Mouse (Mus musculus) A20 (cell line): Measurements from ENCODE around the gene Akt3.

ENCODE experiments used
- DNase-seq: peaks from one replicate; pipeline ENCODE4 v3.0.0-alpha.2; 2011; ENCODE audit warnings: low read depth, low spot score

Gene Akt3

DNA sequence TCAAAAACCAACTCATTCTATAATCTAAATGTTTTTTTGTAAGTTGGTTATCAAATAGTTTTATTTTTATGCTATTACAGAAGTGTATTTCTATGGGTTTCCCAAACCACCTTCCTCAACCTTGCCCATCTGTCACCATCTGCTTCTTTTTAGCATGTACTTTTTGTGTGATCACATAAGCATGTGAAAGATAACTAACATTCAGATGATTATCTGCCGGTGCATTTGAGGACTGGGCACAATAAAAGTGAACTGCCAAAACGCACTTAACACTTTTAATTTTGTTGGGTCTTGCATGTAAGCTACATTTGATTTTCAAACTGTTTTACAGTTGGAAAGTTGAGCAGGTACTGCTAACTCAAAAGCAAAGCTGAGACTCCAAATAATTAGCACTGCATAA is 203.1 kb downstream of the Akt3 start:
- no peak for DNase-seq

DNA sequence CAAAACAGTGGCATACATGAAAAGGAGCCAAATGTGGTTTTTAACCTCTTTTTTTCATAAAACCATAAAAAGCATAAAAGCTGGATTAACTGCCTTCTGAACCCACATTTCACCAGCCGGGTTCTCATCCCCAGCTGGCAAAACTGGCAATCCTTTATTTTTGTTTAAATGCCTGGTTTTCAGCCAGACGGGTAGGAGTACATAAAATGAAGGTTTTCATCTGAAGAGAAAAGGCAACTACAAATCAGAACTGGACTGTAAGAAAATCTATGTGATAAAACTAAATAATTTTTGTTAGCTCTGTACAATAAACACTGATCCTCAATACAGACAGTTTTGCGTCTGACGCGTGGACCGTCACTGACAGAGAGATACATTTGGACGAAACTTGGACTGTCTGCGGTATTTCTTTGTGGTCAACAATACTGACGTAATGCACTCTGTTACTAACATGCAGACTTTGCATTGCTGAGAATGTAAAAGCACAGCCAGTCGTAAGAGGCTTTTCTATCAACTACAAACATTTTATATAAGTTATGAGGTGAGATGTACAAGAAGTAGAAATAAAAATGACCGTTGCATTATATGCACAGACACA is 206.5 kb downstream of the Akt3 start:
- DNase-seq = no peak

DNA sequence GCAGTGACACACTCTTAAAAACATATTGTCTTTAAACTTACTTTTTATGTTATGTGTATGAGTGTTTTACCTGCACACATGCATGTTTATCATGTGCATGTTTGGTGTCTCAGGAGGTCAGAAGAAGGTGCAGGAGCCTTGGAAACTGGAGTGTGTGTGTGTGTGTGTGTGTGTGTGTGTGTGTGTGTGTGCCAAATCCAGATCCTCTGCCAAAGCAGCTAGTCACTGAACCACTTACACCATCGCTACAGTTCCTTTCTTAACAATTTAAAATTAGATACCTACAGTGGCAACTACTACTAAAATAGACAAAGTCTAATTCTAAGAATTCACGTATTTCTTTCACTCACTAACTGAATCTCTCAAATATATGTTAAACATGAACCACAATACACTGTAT is 209.2 kb downstream of the Akt3 start:
- DNase-seq = no peak

DNA sequence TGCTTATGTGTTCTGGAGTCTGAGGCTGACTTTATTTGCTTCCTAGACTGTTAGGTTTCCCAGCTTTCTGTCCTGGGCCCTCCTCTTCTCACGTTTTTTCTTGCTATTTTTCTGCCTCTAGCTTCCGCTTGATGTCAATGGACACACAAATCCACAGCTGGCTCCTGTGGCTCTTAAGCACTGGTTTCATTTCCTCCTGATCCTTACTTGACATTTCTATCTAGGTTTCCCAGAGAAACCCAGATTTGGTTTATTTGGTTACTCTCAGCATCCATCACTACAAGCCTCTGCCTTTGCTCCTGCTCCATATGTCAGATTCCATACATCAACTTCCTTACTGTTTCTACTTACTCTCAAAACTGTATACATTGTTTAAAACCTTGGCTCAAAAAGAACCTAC is 211.0 kb downstream of the Akt3 start:
- DNase-seq = no peak

DNA sequence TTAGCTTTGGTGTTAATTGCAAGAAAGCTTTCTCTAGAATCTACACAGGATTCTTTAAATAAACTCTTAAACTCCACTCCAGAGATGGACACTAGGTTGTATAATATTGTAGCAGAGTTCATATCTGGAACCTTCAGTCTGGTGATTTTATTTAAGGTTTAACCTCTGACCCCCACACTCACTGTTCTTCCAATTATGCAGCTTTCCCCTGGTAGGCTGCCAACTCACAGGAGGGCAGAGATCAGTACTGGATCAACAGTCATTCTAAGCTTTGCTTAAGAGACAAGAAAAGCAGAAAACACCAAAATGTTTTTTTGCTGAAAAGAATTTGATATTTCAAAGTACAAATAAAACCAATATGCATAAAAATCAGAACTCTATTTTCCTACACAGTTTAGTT is 212.1 kb downstream of the Akt3 start:
- DNase-seq = no peak

DNA sequence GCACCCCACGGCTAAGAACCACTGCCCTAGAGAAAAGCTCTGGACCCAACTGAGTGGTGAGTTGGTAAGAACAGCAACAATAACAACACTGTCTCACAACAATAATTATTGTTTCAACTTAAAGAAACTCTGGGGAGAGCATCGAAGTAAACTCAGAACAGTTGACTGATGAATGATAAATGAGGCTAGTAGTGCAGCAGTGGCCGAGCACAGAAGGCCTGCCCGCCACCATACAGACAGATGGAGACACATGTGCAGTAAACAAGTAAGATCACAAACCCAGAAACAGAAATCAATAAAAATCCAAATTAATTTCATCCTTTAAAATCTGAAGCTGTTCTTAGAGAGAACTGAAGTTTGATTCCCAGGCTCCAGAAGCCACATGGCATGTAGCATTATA is 217.9 kb downstream of the Akt3 start:
- no peak for DNase-seq

DNA sequence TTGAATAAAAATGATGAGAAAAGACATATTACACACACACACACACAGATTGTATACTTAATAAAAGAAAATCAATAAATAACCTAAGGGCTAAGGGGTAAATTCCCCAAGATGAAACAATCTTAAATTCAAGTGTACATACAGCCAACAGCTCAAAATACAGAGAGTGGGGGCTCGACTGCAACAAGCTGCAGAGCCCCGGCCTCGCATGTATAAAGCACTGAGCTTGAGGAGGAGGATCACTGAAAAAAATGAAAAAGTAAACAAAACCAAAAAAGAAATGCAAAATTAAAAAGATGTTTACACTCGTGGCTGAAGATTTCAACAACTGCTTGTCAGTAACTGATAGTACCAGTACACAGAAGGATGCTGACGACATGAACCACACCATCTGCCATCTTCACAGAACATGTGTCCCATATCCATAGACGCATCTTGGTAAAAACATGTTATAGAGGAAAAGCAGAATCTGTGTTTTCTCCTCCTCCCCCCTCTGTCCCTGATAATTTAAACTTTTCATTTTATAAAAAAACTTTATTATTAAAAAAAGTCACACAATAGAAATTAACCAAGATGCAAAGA is 218.8 kb downstream of the Akt3 start:
- DNase-seq = no peak

DNA sequence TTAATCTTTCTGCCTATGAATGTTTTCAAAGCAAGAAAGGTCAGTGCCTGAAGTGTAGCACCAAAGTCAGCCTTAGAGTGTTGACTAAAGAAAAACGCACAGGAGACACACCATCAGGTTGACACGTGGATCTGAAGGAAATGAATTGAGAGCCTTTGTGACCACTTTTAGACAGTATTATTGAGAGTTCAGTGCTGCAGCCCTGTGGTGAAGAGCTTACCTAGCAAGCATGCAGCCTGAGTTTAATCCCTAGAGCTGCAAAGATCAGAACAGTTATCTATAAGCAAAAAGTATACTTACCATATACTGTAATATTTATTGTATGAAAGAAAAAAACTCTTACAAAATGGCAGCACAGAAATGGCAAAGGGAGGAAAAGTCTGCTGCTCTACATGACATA is 219.6 kb downstream of the Akt3 start:
- no peak for DNase-seq

DNA sequence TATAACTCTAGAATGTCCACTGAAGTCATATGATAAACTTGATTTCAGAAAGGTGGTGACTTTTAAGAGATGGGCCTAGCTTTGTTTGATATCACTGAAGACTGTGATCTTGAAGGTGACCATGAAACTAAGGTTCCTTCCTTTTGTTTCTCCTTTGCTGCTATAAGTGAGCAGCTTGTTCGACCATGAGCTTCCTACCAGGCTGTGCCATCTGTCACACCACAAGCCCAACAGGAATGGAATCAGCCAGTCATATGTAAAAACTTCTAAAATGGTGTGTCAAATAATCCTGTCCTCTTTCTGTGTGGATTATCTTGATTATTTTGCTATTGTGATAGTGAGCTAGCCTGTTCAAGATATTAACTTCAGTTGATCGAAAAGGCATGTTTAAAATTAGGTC is 222.5 kb downstream of the Akt3 start:
- no peak for DNase-seq

DNA sequence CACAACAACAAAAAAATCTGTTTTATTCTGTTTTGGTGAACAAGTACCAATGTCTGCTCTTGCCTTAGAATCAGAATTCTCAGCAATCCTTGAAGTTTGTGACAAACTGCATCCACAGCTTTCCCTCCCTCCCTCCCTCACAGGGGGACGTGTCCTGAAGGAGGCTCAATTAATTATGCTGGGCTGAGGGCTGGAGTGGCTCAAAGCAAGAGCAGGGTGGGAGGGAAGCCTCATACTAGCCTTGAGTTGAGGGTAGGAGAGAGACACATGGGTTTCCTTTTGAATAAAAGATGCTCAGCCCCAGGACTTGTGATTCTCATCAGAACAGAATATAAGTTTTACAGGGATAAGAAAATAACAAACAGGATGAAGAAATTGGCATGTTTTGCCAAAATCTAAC is 225.8 kb downstream of the Akt3 start:
- no peak for DNase-seq

DNA sequence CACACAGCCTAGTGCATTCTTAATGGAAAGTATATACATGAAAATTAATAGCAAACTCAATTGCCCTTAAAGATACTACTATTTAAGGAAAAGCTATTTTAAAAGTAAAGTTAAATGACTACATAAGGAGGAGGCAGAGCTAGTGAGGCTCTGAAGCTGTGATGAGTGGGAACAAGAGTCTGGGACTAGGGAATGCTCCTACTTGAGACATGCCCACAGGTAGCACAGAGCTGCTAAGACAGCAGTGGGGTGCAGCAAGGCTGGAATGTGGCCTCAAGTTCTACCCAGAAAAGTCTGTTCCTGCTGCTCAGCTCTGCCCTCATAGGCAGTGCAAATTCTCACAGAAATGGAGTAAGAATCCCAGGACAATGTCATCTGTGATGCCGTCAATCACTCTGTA is 226.8 kb downstream of the Akt3 start:
- no peak for DNase-seq

DNA sequence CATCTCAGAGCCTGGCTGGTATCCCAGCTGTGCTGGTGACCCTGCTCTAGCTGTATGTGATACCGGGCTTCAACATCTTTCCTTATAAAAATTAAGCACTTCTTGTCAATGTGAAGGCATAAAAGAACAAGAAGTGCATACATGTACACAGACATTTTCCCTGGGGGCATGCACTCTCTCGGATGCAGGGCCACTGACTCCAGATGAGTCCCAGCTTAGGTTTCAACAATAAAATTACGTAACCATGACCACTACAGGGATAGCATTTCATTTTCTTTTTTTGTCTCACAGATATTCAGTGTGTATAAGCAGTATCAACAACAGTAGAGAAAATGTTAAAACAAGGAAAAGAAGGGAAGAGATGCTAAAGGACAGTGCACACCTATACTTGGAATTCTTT is 227.3 kb downstream of the Akt3 start:
- no peak for DNase-seq

DNA sequence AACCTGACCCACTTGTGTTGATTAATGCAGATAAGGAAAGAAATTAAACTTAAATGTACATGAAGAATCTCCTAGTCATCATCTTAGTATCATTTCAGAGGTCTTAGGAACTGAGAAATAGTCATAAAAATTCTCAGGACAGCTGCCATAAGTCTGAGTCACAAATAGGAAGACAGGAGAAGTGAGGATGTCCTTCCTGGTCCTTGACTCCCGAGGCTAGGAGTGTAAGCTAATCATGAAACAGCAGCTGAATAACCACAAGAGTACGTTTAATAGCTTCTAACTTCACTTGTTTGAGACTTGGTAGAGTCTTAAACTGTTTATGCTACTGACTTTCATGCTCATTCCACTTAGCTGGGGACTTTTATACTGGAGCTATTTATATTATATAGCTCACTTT is 229.0 kb downstream of the Akt3 start:
- no peak for DNase-seq

DNA sequence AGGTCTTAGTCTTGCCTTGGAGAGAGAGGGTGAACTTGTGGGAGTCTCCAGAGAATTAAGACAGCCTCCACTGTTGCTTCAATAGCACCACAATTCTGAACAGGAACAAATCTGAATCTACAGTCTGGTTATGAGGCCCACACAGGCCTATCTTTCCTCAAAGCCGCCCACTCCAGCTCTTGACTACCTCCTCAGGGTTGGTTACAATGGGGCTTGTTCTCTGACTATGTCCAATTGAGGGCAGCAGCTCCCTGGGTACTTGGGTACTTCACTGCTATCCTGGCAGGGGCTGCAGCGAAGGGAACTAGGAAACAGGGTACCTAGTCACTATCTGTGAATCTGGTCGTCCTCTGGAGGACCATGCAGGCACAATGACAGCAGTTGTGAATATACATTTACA is 230.3 kb downstream of the Akt3 start:
- DNase-seq = no peak

DNA sequence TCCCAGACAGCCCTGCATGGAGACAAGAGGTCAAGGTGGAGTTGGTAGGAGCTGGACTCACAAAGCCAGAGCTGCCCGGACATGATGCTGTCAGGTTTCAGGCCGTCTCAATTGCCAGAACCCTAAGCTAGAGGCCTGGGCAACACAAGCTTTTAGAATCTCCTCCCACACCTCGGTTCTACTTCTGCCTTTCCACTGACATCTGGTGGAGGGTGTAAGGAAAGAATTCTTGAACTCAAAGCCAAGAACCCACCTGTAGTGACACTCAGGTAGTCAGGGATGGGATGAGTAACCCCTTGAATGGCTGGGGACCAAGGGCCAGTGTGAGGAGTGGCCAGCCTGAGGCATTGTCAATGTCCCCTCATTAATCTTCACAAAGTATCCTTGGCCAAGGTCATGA is 235.3 kb downstream of the Akt3 start:
- DNase-seq = no peak

DNA sequence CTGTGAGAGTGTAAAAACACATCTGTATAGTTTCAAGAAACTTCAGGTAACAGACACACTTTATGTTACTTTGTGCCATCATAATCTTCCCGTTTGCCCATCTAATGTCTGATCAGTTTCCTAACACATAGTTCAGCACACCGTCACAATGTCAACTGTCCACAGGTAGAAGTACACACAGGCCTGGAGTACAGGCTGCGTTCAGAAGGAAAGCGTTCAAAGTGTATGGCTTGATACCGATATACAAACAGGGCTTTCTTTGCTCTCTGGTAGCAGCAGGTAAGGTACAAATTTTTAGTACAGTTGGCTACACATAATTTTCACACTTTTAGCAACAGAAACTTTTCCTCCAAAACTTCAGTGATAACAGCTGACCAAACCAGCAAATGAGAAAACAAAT is 238.3 kb downstream of the Akt3 start:
- DNase-seq = no peak

DNA sequence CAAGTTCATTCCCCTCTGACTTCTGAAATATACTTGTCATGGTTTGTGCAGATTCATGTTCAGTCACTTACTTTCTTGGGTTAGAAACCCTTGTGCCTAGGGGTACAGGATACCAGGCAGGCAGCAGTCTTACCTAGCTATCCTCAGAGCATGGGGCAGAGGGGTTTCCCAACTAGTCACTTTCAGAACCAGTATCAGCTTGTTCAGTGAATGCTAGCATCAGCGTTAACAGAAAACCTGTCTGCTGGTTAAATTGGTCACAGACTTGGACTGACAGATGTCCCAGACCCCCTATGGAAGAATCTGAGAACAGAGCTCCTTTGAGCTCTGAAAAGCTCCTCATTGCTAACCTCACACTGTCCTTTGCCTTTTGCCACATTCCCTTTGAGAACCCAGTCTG is 239.3 kb downstream of the Akt3 start:
- DNase-seq = no peak

DNA sequence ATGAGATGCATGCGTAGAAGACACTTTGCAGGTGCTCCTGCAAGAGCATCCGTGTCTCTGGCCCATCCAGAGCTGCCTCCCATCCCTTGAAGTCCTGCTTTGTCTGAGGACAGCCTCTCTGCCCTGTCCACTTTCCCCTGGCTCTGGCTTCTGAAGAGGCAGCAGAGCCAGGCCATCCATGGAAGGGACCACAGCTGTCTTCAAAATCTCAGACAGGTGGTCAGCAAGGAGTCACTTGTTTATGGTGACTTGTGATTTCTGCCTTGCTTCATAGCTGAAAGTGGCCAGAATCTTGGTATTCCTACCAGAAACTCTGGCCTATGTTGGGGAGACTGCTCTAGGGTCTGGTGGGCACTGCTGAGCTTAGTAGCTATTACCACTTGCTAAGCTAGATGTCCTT is 241.3 kb downstream of the Akt3 start:
- DNase-seq = no peak

DNA sequence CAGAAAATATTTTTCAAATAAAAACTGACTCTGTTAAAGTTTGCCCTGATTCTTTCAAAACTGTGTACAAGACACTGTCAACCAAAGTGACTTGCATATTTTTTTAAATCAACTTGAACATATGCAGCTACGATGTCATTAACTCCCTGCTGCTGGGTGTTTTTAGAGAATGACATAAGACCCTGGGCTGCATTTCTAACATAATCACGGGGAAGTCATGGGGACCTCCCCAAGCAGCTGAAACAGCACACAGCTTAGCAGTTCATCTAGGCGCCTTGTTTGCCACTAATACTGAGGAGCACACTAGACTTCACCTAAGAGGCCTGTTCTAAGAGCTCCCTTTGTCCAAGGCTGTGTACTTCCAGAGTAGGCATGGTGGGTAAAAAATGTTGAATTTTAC is 242.1 kb downstream of the Akt3 start:
- no peak for DNase-seq

DNA sequence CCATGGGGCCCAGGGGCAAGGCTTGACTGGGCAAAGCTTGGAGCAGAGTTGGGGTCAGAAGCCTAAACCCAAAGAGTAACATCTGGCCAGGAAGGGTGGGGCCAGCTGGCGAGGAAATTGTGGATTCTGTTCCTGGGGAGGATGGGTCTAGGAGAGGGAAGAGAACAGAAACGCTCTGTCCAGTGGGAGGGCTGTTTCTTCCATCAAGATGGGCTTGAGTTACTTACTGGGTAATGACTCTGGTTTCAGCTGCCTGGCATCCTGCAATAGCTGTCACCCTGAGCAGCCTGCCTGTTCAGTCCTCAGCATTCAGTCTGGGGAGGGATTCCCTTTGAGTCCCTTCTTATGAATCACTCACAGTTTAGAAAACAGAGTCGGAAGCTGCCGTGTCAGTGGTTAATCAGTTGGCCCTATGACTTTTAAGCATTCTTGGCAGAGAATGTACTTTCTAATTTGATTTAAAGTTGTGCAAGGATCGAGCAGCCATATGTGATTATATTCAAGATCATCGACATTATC is 243.0 kb downstream of the Akt3 start:
- DNase-seq = no peak

DNA sequence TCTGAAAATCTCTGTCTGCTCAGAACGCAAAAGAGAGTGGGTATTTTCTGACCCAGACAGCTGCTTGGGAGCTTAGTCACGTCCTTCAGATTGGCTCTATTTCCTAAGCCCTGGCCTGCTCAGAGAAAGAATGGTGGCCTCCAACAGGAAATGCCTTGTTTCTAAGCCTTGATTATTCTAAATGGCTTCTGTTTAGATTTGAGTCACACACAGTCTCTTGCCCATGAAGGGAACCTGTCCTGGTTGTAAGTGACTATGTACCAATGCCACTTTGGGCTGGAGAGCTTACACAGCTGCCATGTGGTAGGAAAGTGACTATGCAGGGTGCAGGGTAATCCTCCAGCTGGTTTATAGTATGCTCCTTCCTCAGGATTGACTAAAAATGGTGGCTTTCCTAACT is 243.7 kb downstream of the Akt3 start:
- no peak for DNase-seq

DNA sequence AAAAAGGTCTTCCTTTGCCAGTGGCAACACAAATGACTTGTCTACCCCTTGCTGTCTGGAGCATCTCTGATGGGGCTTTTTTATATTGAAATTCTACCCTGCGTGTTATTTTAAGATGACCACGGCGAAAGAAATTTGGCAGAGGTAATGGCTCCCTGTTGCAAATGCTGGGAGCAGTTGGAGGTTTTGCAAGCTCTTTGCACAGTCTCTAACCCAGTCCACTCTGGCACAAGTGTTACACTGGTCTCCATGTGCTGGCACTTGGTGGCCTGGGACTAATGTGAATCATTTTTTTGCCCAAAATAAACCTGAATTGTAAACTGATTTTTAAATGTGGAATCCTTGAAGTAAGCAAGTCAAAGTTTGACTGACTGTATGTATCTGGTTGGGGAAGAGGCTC is 244.2 kb downstream of the Akt3 start:
- no peak for DNase-seq

DNA sequence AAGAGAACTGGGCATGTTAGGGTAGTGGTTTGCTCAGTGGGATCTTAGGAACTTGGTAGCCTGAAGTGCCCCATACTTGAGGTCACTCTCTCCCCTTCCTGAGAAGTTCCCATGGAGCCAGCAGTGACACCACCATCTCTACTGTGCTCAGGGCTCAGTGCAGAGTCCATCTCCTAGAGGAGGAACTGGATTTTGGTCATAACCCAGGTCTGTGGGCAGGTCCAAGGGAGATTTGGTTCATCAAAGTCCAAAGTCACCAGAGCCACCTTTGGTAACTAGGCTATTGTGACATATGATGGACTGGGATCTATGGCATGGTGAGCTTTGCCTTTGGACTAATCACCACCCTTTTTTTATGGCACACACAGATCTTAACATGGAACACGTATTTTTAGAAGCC is 244.7 kb downstream of the Akt3 start:
- no peak for DNase-seq

DNA sequence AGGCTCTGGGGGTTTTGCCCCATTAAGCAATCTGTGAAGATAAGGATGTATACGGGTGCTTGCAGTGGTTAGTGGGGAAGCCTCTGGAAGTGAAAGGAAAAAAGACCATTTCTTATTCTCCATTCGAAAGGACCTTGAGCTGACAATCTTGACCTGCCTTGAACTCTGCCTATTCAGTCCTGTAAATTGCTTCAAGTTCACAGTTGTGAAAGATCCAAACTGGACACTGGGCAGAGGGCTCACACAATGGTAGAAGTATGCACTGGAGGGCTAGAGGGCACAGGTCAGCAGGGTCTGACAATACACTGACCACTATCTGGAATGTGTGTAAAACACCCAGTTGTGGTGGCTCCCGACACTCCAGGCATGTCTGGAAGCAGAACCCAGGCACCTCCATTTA is 245.2 kb downstream of the Akt3 start:
- no peak for DNase-seq
